Mouse (Mus musculus) heart, embryonic 16.5 days (tissue): ENCODE measurements around the gene Wnt9a. TPM values are rescaled to one million over a fixed set of nuclear protein-coding genes. Genes with fewer than 3 reads are reported as not detected.

Experiments used
- ATAC-seq: fragments of 200-750 bp; cut with Nextera tagmentation; replicated peaks from 2 replicates; pipeline ENCODE4 v1.8.0; 2017; ENCODE audit warnings: moderate number of reproducible peaks; ENCODE audit not compliant: insufficient read depth, low FRiP score; ENCODE audit errors: extremely low read depth
- H3K27ac ChIP-seq: fragments of 300-500 bp; sonication (generic); 2 replicates; pipeline ENCODE4 v1.5.1; 2014; ENCODE audit warnings: mild to moderate bottlenecking, low read length, control low read depth, moderate library complexity
- H3K27me3 ChIP-seq: fragments of 300-500 bp; sonication (generic); 2 replicates; pipeline ENCODE4 v1.6.1; 2014; ENCODE audit warnings: low read length, mixed read lengths; ENCODE audit not compliant: control insufficient read depth, insufficient read depth
- H3K36me3 ChIP-seq: fragments of 300-500 bp; sonication (generic); 2 replicates; pipeline ENCODE4 v1.6.1; 2014; ENCODE audit not compliant: control insufficient read depth, insufficient read depth
- H3K4me1 ChIP-seq: fragments of 300-500 bp; sonication (generic); 2 replicates; pipeline ENCODE4 v1.6.1; 2014; ENCODE audit warnings: low read length, mixed read lengths; ENCODE audit not compliant: control insufficient read depth, insufficient read depth
- H3K4me2 ChIP-seq: fragments of 300-500 bp; sonication (generic); 2 replicates; pipeline ENCODE4 v1.6.1; 2014; ENCODE audit warnings: low read depth, mild to moderate bottlenecking, control low read depth, low read length
- H3K4me3 ChIP-seq: fragments of 300-500 bp; sonication (generic); 2 replicates; pipeline ENCODE4 v1.5.1; 2014; ENCODE audit warnings: mild to moderate bottlenecking, control low read depth, low read length
- H3K9ac ChIP-seq: fragments of 300-500 bp; sonication (generic); 2 replicates; pipeline ENCODE4 v1.6.1; 2014; ENCODE audit warnings: low read length, control low read depth
- H3K9me3 ChIP-seq: fragments of 300-500 bp; sonication (generic); replicated peaks from 2 replicates; pipeline ENCODE4 v1.6.1; 2016; ENCODE audit warnings: low read length; ENCODE audit not compliant: control insufficient read depth
- WGBS: fragments of 180-500 bp; shearing (Covaris S2); extraction: QIAGEN DNeasy Blood & Tissue Kit; methylation state at CpG from one replicate; pipeline ENCODE4 v1.1.7; 2014; 5-methylcytosine and 5-hydroxymethylcytosine counted together
- polyA plus RNA-seq: library from polyadenylated mRNA; unstranded; fragments of >200 nt; fragmentation: Nextera tagmentation; extraction: Ambion mirVana; gene quantifications from 2 replicates; pipeline ENCODE4 v1.2.1, GENCODE M21; 2015

Wnt9a gene
- polyA plus RNA-seq, 1 experiment from 2014 or later = 2.7 TPM

DNA sequence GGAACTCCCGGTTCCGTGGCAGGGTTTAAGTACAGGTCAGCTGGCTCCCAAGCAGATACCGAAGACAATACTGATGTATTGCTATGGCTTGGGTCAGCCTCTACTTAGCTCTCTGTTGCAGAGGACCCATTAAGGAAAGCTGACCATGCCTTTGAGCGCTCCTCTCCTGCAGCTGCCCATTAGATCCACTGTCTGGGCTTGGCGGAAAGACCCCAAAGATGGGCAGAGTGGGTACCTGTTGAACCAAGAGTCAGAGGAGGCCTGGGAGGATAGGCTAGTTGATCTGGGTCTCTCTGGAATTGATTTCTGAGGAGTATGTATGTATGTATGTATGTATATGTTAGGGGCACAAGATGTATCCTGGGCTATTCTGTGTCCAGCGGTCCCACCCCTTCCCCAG is 1.9 kb downstream of the Wnt9a start:
- peak overlapping the region; percentile 36; the same call in 1 of the 2 replicates for H3K4me2 ChIP-seq
- H3K9me3 ChIP-seq = no peaks in the 10 kb centered on the region
- no peak for ATAC-seq
- no peak overlapping the region for H3K27ac ChIP-seq
- whole genome bisulfite sequencing = 46% methylated on average over 6 of the region's 6 CpGs
- H3K4me1 ChIP-seq = peaks cover 21% of the 10 kb centered on the region
- no peaks in the 10 kb centered on the region for H3K36me3 ChIP-seq
- peaks cover 28% of the 10 kb centered on the region for H3K27me3 ChIP-seq
- H3K4me3 ChIP-seq = no peak overlapping the region
- H3K9ac ChIP-seq = no peak overlapping the region

DNA sequence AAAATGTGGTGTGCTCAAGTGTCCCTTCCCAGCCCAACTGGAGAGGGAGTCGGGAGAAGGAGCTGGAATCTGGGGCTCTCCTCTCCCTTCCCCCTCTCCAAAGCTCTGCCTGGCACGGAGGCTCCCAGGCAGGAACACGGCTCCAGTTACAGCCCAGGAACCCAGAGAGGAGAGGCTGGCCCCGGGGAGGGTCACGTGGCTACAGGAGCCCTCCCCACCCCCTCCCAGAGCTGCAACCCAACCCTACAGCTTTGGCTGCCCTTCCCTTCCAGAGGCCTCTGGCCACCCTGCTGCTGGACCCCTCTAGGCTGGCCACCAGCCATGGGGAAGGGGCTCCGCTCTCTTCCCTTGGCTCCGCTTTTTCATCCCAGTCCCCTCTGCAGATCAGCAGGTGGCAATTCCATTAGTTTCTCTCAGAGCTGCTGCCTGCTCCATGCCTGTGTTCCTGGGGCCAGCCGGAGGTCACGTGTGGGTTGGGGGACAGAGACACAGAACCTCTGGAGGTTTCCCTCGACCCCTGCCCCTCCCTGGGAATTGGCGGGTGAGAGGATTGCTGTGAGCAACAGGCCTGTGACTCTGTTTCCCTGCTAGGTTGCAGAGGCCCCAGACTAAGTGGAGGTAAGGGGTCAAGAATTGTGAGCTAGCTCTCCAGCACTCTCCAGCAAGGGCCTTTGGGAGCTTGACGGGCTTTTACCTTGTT is 2.5 kb downstream of the Wnt9a start:
- Histone ChIP-seq H3K4me3 (no peak overlapping the region), H3K9me3 (no peaks in the 10 kb centered on the region), H3K27ac (no peak overlapping the region), H3K27me3 (peaks cover 21% of the 10 kb centered on the region), H3K36me3 (no peaks in the 10 kb centered on the region), H3K9ac (no peak overlapping the region; the same call in 1 of the 2 replicates), H3K4me2 (peak overlapping the region; percentile 36; the same call in 1 of the 2 replicates), H3K4me1 (peaks cover 21% of the 10 kb centered on the region)
- peak; percentile 34 for ATAC-seq
- WGBS = 22% methylated on average over 11 of the region's 12 CpGs

DNA sequence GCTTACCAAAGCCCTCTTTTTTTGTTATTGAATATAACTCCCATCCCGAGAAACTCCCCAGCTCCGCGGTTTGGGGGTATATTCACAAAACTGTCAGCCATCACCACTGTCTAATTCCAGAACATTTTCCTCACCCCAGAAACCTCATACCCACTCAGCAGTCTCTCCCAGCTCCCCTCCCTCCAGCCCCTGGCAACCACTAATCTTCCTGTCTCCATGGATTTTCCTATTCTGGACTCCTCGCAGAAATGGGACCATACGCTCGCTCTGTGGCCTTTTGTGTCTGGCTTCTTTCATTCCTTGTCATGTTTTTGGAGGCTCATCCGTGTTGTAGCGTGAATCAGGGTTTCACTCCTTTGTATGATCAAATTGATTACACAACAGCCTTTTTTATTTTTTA is 3.2 kb downstream of the Wnt9a start:
- no peak overlapping the region for H3K4me2 ChIP-seq
- no peak for ATAC-seq
- H3K9me3 ChIP-seq = no peaks in the 10 kb centered on the region
- H3K27me3 ChIP-seq = peaks cover 14% of the 10 kb centered on the region
- no peak overlapping the region for H3K27ac ChIP-seq
- no peaks in the 10 kb centered on the region for H3K36me3 ChIP-seq
- no peak overlapping the region for H3K4me3 ChIP-seq
- no peak overlapping the region for H3K9ac ChIP-seq
- peaks cover 21% of the 10 kb centered on the region for H3K4me1 ChIP-seq
- 65% methylated on average over 8 of the region's 8 CpGs for WGBS

DNA sequence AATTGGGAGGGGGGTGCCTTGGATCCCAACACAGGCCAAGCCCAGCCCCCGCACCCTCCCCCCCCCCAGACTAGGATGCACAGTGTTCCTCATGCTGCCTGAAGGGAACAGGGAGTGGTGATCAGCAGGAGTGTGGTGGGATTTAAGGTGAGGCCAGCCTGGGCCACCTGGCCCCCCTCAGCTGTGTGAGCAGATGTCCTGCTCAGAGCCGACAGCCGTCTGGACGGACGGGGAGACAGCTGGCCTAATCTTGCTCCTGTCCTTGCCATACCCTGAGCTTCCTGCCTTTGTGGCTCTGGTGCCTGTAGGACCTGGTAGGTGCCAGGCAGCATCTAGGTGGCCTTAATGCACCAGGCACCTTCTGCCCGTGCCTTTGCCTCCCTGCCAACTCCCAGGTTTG is 5.3 kb downstream of the Wnt9a start:
- H3K27ac ChIP-seq = no peak overlapping the region

DNA sequence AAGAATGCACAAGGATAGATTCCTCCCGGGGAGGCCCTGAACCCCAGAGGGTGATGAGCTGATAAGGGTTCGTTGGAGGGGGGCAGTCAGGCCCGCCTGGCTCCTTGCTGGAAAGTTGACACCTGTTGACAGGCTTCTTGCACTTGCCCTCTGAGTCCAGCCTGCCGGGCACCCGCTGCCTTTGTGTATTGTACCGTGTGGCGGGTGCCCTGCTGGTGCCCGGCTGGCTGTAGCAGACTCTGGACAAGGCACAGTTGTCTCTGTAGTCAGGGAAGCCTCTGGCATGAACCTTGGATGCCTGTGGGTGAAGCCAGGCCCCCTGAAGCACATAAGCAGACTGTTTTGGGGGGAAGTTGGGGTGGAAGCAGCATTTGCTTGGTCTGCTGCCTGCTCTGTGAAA is 5.8 kb downstream of the Wnt9a start:
- no peak overlapping the region for H3K4me2 ChIP-seq
- no peak overlapping the region for H3K9ac ChIP-seq
- no peak overlapping the region for H3K4me3 ChIP-seq
- H3K36me3 ChIP-seq = no peaks in the 10 kb centered on the region
- H3K9me3 ChIP-seq = no peaks in the 10 kb centered on the region
- H3K27me3 ChIP-seq = peaks cover 7% of the 10 kb centered on the region
- WGBS = 43% methylated on average over 8 of the region's 8 CpGs
- no peak overlapping the region for H3K27ac ChIP-seq
- H3K4me1 ChIP-seq = peaks cover 18% of the 10 kb centered on the region
- ATAC-seq = no peak

More for the DNA sequence above, 5.3 kb downstream of the Wnt9a start:
- peaks cover 7% of the 10 kb centered on the region for H3K27me3 ChIP-seq
- no peak overlapping the region for H3K4me3 ChIP-seq
- peaks cover 19% of the 10 kb centered on the region for H3K4me1 ChIP-seq
- 45% methylated on average over 6 of the region's 6 CpGs for WGBS
- no peak overlapping the region for H3K4me2 ChIP-seq
- no peaks in the 10 kb centered on the region for H3K36me3 ChIP-seq
- no peak overlapping the region for H3K9ac ChIP-seq
- no peak for ATAC-seq
- no peaks in the 10 kb centered on the region for H3K9me3 ChIP-seq

DNA sequence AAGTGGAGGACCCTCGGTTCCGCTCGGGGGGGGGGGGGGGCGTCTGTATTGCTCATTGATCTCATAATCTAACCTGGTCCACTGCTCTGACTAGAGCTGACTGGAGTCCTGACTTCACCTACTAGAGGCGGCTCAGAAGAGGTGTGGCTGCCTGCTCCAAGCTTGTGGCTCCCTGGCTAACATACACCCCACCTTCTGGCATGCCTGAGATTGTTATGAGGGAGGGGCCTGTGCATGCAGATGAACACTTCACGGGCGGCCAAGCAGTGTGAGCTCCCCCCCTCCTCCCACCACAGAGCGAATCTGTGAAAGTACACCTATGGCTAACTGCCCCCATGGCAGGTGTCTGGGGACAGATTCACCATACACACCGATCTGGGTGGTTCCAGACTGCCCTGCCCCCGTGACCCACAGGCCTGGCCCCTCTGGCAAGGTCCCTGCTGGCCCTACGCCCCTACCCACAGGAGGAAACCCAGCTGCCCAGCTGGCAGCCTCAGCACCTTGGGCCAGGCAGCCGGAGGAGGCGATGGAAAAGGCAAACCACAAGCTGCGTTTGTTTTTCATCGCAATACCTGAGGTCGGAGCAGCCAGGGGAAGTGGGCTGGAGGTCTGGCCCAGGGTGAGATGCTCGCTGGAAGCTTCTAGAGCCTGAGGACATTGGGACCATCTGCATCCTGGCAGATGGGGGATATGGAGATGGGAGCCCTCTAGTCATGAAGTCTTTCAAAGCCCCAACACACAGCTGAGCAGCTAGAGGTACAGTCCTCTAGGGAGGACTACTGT is 6.5 kb downstream of the Wnt9a start:
- peaks cover 12% of the 10 kb centered on the region for H3K4me1 ChIP-seq
- no peak overlapping the region for H3K4me2 ChIP-seq
- H3K36me3 ChIP-seq = no peaks in the 10 kb centered on the region
- H3K9ac ChIP-seq = no peak overlapping the region
- H3K9me3 ChIP-seq = no peaks in the 10 kb centered on the region
- no peak for ATAC-seq
- H3K4me3 ChIP-seq = no peak overlapping the region
- peaks cover 5% of the 10 kb centered on the region for H3K27me3 ChIP-seq
- WGBS = 58% methylated on average over 17 of the region's 17 CpGs
- H3K27ac ChIP-seq = no peak overlapping the region

DNA sequence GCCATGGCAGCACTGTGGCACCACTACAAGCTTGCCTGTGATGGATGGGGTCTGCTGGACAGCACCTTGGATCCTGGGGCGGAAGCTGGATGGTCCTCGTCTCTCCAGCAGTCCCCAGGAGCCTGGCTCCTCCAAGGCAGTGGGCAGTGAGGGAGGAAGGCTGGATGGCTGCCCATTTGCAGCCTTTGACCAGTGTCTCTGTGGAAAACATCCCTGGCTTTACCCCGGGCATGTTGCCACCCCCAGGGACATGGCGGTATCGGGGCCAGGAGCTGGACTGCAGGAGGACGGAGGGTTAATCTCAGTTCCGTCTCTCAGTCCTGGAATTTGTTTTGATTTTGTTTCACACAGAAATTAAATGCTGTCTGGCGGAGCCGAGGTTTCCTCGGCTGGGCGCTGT is 7.2 kb downstream of the Wnt9a start:
- no peaks in the 10 kb centered on the region; the same call in none of the 2 replicates for H3K27me3 ChIP-seq
- ATAC-seq = no peak
- 47% methylated on average over 11 of the region's 11 CpGs for WGBS

DNA sequence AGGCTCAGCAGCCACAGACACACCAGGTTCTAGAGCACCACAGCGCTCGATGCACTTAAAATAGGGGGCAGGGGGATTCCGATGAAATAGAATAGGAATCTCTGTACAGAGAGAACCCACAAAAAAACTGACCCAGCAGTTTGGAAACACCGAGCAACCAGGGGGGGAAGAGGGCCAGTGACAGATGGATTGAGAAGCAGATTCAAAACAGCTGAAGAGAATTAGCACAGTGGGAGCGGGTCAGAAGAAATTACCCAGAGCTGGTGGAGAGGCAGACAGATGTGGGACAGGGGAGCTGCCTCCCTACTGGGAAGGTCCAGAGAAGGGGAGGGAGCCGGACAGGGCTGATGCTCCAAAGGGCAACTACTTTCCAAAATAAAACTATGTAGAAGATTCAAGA is 9.8 kb downstream of the Wnt9a start:
- Histone ChIP-seq H3K4me1 (0 out of 2 replicates have a peak, but pooled peaks cover 2% of the 10 kb centered on the region), H3K27ac (no peak overlapping the region), H3K4me3 (no peak overlapping the region), H3K9ac (no peak overlapping the region), H3K9me3 (no peaks in the 10 kb centered on the region; the same call in 1 of the 2 replicates), H3K4me2 (no peak overlapping the region), H3K36me3 (no peaks in the 10 kb centered on the region), H3K27me3 (no peaks in the 10 kb centered on the region; the same call in 1 of the 2 replicates)
- no peak for ATAC-seq
- 66% methylated on average over 6 of the region's 6 CpGs for WGBS

More for the DNA sequence above, 7.2 kb downstream of the Wnt9a start:
- peaks cover 6% of the 10 kb centered on the region; the same call in 1 of the 2 replicates for H3K4me1 ChIP-seq
- H3K9me3 ChIP-seq = no peaks in the 10 kb centered on the region
- no peak overlapping the region for H3K9ac ChIP-seq
- no peaks in the 10 kb centered on the region for H3K36me3 ChIP-seq
- H3K4me2 ChIP-seq = no peak overlapping the region
- H3K4me3 ChIP-seq = no peak overlapping the region
- no peak overlapping the region for H3K27ac ChIP-seq

DNA sequence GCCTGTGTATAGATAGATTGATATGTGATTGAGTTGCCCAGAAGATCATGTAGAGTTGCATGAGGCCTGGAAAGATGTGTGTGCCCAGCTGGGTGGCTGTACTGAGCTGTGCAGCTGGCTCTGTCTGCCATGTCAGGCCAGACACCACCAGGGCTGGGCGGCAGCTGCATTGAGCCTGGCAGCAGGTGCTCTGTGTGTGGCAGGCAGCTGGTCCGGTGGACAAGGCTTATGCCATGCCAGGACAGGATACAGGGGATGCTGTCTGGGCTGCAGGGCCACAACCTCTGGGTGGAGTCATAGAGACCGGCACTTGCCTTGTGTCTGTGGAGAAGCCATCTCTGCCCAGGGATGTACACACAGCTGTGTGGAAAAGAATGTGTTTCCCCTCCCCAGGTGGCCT is 16.3 kb downstream of the Wnt9a start:
- H3K4me2 ChIP-seq = no peak overlapping the region
- ATAC-seq = no peak
- no peak overlapping the region for H3K27ac ChIP-seq
- H3K9me3 ChIP-seq = no peaks in the 10 kb centered on the region; the same call in 1 of the 2 replicates
- H3K4me1 ChIP-seq = peaks cover 3% of the 10 kb centered on the region; the same call in 1 of the 2 replicates
- no peaks in the 10 kb centered on the region for H3K27me3 ChIP-seq
- no peak overlapping the region for H3K4me3 ChIP-seq
- H3K36me3 ChIP-seq = no peaks in the 10 kb centered on the region
- no peak overlapping the region for H3K9ac ChIP-seq
- 75% methylated on average over 3 of the region's 3 CpGs for WGBS
